Mouse (Mus musculus): ENCODE results near the gene Snrpa.

The Snrpa gene

DNA sequence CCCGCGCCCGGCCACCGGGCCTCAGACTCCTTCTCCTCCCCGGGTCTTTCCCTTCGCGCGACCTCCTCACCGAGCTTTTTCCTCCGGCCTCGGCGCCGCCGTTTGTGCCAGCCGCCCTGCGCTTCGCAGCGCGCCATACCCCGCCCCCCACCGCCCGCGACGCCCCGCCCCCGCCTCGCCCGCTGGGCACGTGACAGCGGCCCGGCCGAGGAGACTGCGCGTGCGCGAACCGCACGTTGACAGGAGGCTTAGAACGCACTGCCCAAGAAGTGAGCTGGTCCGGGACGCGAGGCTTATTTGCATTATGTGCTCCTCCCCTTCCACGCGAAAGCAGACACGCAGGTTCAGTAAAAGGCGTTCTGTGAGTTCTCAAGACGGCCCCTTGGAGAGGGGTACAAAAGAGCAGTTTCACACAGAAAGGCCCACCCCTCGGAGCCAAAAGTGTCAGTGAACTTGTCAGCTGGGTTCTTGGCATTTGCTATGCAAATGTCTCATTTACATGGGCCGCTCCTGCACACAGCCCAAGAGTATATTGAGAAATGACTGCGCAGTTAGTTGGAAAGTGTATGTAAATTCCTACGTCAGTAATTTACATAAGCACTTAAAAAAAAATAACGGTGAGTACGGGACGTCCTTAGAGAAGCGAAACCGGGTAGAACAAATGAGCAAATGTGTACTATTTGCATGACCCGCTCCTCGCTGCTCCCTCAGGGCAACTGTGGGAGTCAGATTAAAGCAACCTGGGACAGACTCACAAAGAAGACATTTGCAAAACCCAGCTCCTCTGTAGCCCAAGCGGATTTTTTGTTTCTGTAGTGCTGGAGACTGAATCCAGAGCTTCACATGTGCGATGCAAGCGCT lies 29.2 kb downstream of the Snrpa start, which contains the start of gene Egln2:
Gene Egln2, minus strand, starts transcription at position 189 of the 861 bp plus-strand sequence.
- peak; percentile 96 to 97 for DNase-seq (ENCODE audit: low spot score in 2 of 2)

DNA sequence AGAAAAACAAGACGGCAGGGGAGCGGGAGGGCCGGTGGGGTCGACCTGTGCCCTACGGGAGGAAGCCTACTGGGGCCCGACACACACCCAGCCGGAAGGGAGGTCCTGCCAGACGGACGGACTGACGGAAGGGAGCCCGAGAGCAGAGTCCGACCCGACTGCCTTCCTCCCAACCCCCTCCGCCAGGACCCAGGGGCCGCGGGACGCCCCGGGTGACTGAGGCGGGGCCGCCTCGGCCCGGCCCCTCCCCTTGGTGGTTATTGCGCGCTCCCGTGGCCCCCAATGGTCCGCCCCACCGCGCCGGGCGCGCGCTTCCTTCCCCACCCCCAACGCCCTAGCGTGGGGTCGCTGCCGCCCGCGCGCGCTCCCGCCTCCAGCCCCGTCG lies 29.9 kb downstream of the Snrpa start:
- peak; percentile 90 to 92 for DNase-seq (ENCODE audit: low spot score in 2 of 2)

DNA sequence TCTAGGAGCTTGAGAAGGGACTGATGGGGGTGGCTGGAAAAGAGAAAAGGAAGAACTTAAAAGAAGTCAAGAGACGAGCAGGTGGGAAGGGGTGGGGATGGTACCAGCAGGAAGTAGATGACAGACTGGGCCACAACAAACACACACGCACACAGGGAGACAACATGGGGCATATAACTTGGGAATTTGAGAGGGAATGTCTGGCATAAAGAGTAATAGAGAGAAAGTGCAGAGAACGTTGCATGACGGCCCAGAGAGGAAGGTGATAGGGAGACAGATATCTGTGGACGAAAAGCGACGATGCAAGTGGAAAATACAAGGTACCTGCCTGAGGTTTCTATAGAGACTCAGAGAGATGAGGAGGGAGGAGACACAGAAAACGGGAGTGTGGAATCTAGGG lies 30.4 kb downstream of the Snrpa start:
- no peak for DNase-seq (ENCODE audit: low spot score in 2 of 2)

DNA sequence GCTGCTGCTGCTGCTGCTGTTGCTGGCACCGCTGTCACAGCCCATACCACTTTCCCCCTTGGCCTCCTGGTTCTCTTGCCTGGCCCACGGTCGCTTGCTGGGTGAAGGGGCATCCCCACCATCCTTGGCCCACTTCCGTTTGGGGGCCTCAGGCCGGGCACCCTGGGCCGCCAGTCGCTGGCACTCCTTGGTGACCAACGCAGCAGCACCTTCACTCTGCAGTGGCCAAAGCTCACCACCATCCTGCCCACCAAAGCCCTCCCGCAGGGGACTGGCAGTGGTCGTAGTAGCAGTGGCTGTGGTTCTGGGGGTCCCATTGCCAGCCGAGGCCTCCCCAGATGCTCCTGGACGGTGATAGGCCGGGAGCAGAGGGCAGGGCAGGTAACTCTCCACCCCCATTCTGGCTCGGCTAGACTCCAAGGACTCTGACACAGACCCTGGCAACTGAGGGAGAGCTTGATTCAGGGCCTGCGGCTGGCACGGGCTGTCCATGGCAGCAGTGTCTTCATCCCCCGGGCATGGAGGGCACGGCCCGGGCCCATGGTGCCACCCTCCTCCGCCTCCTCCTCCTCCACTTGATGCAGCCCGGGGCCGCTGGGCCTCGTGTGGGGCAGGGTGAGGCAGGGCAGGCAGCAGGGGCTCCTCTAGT lies 30.9 kb downstream of the Snrpa start:
- DNase-seq (ENCODE audit: low spot score in 2 of 2): peak in 1 of 2 experiments; percentile 33

DNA sequence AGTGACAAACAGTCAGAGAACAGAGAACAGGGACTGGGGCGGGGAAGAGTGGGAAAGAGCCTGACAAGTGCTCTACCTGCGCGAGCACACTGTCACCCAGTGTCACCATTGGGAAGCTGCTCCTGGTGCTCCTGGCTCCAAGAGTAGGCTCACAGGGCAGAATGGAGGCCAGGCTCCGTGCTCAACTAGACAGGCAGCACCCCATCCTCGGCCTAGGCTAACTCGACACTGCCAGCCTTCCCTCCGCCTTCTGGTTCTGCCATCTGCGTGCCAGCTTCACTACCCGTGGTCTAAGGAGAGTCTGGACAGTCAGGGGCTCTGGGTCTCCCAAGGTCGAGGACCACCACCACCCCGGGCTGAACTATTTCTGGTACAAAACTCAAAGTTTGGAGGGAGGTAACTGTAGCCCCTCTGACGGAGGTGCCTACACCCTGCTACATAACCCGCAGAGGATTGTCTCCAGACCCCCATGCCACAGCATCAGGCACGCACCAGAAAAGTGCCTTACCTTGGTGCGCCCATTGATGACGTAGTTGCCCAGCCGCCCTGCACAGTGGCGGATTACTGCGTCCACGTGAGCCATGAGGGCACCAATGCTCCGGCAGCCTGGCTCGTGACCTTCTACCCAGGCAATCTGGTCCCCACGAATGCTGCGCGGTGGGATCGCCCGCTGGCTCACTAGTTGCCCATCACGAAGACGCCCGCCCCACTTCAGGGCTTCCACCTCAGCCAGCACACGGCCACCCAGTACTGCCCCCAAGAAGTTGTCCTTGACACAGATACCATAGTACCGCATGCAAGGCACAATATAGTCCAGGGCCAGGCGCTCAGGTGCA lies 31.7 kb downstream of the Snrpa start:
- DNase-seq (ENCODE audit: low spot score in 2 of 2): no peak

DNA sequence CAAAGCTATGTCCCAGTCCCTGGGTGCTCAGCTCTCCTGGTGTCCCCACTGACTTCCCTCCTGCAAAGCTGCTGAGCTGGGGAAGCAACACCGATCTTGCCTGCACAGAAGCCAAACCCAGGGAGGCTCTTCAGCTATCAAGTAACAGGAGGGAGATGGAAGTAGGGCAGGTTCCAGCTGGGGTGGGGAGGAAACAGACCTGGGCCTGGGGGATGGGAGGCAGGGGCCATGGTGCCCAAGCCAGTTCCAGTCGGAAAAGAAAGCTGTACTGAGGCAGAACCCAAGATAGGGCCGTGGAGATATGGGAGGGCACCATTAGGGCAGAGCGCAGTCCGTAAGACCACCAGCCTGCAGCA lies 32.6 kb downstream of the Snrpa start:
- DNase-seq (ENCODE audit: low spot score in 2 of 2): no peak

DNA sequence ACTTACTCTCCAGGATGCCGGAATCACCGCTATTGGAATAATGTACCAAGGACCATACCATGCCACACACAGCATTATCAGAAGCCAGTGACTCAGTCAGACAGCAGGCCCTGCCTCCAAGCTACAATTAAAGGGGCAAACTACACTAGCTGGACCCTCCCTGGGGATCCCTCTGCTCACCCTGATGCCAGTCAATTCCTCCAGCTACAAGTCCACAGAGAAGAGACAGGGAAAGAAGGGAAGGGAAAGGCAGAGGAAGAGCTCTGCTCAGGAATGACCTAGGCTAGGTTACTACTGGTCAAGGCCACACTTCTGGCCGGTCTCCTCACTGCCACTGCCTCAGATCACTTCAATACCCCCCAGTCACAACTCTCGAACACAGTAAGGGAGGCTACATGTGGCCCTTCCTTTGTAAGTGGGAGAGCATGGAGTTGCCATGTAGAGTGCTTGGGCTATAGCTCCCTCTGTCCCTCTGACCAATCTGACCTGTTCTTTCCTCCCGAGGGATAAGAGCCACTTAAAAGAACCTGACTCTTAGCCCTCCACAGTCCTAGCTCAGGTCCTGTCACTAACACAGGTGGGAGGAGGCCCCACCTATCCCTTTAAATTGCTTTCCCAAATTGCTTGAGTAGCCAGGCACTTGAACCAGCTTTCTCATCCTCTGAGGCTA lies 33.2 kb downstream of the Snrpa start:
- DNase-seq (ENCODE audit: low spot score in 2 of 2): no peak

DNA sequence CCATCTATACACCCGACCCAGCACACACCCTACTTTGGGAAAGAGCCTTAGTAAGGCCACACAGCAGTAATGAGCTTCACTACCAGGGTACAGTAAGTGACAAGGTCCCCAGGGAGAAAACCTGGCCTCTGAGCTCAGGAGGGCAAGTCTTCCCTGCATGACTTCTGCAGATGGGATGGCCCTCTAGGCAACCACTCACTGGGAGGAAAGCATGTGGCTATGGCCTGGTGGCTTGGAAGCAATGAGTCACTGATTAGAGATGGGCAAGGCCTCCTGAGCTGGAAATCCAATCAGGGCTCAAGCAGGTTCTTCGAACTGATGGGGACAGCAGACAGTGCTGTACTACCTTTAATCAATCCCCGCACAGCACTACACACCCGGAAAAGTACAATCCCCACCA lies 34.3 kb downstream of the Snrpa start:
- peak in 1 of 2 experiments; percentile 67 for DNase-seq (ENCODE audit: low spot score in 2 of 2)

DNA sequence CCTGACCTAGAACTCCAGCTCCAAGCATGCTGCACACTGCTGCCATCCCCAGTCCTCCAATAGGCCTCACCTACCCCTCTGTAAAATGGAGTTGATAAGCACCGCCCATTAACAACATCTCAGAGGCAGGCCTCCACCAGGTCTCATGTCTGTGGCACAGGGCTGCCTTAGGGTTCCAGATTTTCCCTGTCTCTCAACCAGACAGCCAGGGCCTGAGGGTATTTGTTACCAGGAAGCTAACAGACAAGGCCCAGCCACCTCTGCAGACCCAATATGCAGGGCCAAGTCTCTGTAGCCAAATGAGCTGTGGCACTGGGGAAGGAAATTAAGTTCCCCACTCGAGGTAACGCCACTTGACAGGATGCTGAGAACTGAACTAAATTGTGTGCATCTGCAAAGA lies 35.1 kb downstream of the Snrpa start:
- DNase-seq (ENCODE audit: low spot score in 2 of 2): no peak

DNA sequence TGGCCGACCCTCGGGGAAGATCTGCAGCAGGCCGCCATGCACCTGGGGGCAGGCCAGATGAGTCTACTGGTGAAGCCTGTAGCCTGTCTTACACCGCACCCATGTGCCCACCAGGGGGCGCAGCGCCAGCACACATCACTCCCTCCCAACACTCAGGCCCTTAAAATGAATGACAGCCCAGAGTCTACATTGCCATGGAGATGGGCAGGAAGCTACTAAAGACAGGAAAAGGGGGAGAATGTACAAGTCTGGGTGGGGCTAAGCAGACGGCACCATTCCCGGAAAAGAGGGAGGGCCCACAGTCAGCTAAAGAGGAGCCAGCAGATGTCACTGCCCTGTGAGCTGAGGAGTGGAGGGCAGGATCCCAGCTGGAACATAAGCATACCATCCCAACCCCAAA lies 36.2 kb downstream of the Snrpa start:
- DNase-seq (ENCODE audit: low spot score in 2 of 2): peak; percentile 88 to 92

DNA sequence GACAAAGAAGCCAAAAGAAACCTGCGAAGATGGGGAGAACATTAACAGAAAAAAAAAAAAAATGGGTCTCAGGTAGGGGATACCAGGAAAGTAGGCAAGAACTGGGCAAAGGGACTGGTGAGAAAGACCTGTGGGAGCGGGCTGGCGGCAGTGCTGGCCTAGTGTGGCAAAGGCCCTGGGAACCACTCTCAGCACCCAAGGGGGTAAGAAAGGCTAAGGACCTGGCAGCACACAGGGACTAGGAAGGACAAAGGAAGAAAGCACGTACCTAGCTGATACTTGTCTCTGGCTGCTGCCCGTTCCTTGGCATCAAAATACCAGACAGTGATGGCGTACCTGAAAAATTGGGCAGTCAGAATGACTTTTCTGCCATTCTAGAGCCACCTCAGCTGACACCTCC lies 36.8 kb downstream of the Snrpa start:
- DNase-seq (ENCODE audit: low spot score in 2 of 2): no peak

DNA sequence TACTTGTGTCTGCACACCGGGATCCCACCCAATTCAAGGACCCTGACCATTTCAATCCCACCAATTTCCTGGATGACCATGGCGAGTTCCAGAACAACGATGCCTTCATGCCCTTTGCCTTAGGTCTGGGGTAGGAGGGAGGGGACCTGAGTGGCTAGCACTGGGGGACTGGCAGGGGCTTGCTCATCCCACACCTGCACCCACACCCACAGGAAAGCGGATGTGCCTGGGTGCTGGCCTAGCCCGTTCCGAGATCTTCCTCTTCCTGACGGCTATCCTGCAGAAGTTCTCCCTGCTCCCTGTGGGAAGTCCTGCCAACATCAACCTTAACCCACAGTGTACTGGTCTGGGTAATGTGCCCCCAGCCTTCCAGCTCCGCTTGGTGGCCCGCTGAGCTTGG lies 37.9 kb downstream of the Snrpa start:
- DNase-seq (ENCODE audit: low spot score in 2 of 2): no peak

DNA sequence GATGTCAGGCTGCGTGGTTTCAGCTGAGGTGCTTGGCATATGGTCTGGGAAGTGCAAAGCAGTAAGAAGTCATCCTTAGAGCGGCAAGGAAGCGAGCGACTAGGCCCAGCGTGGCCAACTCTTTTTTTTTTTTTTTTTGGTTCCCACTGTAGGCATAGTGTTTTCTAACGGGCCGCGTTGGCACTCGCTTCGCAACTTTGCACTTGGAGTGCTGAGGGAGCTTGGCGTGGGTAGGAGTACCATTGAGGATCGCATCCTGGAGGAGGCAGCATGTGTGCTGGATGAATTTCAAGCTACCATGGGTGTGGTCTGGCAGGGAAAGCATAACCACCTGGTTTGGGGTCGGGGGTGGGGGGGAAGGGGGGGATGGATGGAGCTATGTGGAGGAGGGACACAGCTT lies 40.1 kb downstream of the Snrpa start:
- DNase-seq (ENCODE audit: low spot score in 2 of 2): no peak

DNA sequence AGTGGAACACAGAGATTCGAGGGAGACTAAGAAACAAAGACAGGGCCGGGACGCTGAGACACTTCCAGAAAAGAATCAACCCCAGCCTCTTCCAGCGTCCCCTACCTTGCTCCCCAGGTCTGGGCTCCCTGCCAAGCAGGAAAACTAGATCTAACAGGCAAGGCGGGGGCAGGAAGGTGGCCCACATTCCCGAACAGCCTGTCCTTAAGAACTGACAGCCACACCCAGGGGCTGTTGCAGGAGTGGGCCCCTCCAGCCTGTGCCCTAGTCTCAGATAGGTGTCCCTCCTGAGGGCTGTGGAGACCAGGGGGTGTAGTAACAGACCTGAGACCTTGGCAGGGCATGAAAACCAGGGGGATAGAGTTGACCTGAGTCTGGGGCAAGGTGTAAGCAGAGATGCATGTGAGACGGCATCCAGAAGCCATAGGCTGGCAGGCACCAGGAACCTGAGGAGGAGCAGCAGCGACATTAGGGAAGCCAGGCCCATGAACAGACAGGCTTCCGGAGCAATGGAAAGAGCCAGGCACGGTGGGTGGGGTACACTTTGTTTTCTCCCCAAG lies 42.8 kb downstream of the Snrpa start, which contains the start of gene Cyp2t4:
Gene Cyp2t4, plus strand, starts transcription at position 510 of the 560 bp plus-strand sequence.
- peak in 1 of 2 experiments; percentile 53 for DNase-seq (ENCODE audit: low spot score in 2 of 2)
